1 mouse cellular context compared by ENCODE assay signal in the genomic region with DNA sequence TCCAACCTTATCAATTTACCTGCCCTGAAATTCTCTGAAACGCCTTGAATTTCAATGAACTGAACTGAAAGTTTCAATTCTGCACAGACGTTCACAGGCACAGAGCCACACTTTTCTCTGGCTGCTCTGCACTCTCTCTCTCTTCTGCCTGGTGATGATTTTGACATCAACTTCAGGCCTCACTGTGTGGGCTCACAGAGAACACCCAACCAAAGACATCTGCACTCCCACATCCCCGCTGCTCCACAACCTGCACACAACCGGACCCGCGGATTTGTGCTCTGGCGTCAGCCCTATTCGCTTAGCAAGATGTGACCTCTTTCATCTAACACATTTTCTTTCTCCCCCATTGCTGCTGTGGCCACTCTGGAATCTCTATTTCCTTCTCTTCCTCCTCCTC.
TF ChIP-seq lines count a peak whose summit lies in the region.

No protein-coding gene starts in this region.

TF ChIP-seq in CH12.LX, 34 proteins besides CTCF, POLR2A, EP300 and RAD21 (continued from another document):
- TF ChIP-seq CHD1 (IDR thresholded peaks at IDR 0.05; ENCODE audit: low read depth, low read length) (peak; percentile 87; the same call in 1 of the 2 replicates), ZC3H11A (IDR thresholded peaks at IDR 0.05; ENCODE audit: low read depth, low read length) (no peak)
